Mouse (Mus musculus): ENCODE data around the gene Rnaseh2b. TPM values are rescaled to one million over a fixed set of nuclear protein-coding genes. Genes with fewer than 3 reads are reported as not detected.

The Rnaseh2b gene
- total RNA-seq, 1 experiment, result 16.4 TPM

DNA sequence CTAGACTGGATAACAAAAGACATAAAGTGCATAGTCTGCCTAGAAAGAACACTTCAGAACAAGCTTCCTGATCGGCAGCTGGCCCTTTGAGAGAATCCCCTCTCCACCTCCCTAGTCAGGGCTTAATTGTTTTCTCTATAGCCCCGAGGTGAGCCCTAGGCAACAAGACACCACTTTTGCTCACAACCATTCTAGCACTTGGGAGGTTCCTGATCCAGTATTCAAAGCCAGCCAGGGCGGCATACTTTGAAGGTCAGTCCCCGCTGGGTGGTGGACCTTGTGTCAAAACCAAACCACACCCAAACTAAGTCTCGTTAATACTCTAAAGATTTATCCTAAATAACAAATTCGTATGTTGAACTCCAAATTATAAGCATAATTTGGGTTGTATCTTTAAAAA, 39.1 kb downstream of the Rnaseh2b start:
- H3K9ac ChIP-seq (ENCODE audit: insufficient read depth, low read depth, low read length, poor library complexity, severe bottlenecking), result peak overlapping the region; percentile 97
- TF ChIP-seq MAFK (IDR thresholded peaks at IDR 0.05; ENCODE audit: insufficient read depth, low read depth, low read length) (no peak), CHD2 (IDR thresholded peaks at IDR 0.05; ENCODE audit: low read depth, low read length) (peak; percentile 35; the same call in 1 of the 2 replicates)
- peaks cover 7 to 12% of the 10 kb centered on the region in 2 experiments for H3K4me1 ChIP-seq (ENCODE audit: control insufficient read depth in 2 of 2, insufficient read depth in 2 of 2, low read length in 2 of 2, poor library complexity in 1 of 2)
- H3K36me3 ChIP-seq (ENCODE audit: control insufficient read depth, insufficient read depth, low read length, poor library complexity, severe bottlenecking), result no peaks in the 10 kb centered on the region
- peak overlapping the region; percentile 93; the same call in 1 of the 2 replicates for H3K27ac ChIP-seq (ENCODE audit: insufficient read depth, low read depth, low read length, poor library complexity, severe bottlenecking)
- H3K4me3 ChIP-seq (ENCODE audit: insufficient read depth in 1 of 2, low read depth in 1 of 2, low read length in 2 of 2, poor library complexity in 1 of 2, severe bottlenecking in 1 of 2), result peak overlapping the region; percentile 84 to 86
- in situ Hi-C loops (cut with MboI; ENCODE audit: low sequenced_read_pairs in 2 of 2, unreplicated experiment in 2 of 2), result no loop called here
- DNase-seq (ENCODE audit: low read depth, low spot score), result peak; percentile 88
- H3K9me3 ChIP-seq (ENCODE audit: control insufficient read depth, insufficient read depth, low read depth, low read length), result no peaks in the 10 kb centered on the region

DNA sequence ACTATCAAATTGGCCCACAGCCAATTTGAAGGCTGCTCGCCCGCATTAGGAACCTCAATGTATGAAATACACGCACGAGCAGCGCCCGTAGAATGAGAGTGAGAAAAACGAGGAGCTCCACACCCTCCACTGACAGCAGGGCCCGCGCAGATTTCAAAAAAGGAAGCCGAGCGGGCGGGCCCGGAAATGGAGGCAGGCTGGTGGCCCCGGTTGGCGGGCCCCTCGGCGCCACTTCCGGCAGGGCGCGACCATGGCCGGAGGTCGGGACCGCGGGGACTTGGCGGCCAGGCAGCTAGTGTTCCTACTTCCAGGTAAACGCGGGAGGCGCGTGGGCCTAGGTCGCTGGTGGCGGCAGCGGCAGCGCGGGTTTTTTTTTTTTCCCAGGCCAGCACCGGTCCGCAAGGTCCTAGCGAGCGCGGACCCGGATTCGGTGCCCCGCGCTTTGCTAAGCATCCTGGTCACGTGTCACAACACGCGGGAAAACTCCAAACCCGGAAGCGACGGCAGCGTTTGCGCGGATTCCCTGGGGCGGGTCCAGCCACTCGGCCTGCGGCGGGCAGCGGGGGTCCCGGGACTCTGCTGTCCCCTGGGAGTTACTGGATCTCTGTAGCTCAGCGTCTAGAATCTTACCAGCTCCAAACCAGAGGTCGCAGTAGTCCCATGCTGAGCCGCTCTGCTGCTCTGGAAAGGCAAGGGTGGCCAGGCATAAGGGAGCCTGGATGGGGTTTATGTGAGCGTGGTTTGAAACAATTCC, 39.7 kb downstream of the Rnaseh2b start:
- H3K4me1 ChIP-seq (ENCODE audit: control insufficient read depth in 2 of 2, insufficient read depth in 2 of 2, low read length in 2 of 2, poor library complexity in 1 of 2), result peaks cover 7 to 12% of the 10 kb centered on the region in 2 experiments
- in situ Hi-C loops (cut with MboI; ENCODE audit: low sequenced_read_pairs in 2 of 2, unreplicated experiment in 2 of 2), result no loop called here
- H3K9me3 ChIP-seq (ENCODE audit: control insufficient read depth, insufficient read depth, low read depth, low read length), result no peaks in the 10 kb centered on the region
- H3K4me3 ChIP-seq (ENCODE audit: insufficient read depth in 1 of 2, low read depth in 1 of 2, low read length in 2 of 2, poor library complexity in 1 of 2, severe bottlenecking in 1 of 2), result peak overlapping the region; percentile 84 to 86
- TF ChIP-seq ZNF384 (IDR thresholded peaks at IDR 0.05; ENCODE audit: low read depth, low read length), result peak; percentile 40; the same call in 1 of the 2 replicates
- TF ChIP-seq MAFK (IDR thresholded peaks at IDR 0.05; ENCODE audit: insufficient read depth, low read depth, low read length), result no peak
- peak; percentile 42; the same call in 1 of the 2 replicates for TF ChIP-seq HCFC1 (IDR thresholded peaks at IDR 0.05; ENCODE audit: borderline replicate concordance, insufficient read depth, low read length)
- no peak for TF ChIP-seq ZC3H11A (IDR thresholded peaks at IDR 0.05; ENCODE audit: borderline replicate concordance, low read depth, low read length)
- H3K36me3 ChIP-seq (ENCODE audit: control insufficient read depth, insufficient read depth, low read length, poor library complexity, severe bottlenecking), result no peaks in the 10 kb centered on the region
- H3K27ac ChIP-seq (ENCODE audit: insufficient read depth, low read depth, low read length, poor library complexity, severe bottlenecking), result peak overlapping the region; percentile 93
- H3K9ac ChIP-seq (ENCODE audit: insufficient read depth, low read depth, low read length, poor library complexity, severe bottlenecking), result peak overlapping the region; percentile 97
- DNase-seq (ENCODE audit: low read depth, low spot score), result peak; percentile 76

DNA sequence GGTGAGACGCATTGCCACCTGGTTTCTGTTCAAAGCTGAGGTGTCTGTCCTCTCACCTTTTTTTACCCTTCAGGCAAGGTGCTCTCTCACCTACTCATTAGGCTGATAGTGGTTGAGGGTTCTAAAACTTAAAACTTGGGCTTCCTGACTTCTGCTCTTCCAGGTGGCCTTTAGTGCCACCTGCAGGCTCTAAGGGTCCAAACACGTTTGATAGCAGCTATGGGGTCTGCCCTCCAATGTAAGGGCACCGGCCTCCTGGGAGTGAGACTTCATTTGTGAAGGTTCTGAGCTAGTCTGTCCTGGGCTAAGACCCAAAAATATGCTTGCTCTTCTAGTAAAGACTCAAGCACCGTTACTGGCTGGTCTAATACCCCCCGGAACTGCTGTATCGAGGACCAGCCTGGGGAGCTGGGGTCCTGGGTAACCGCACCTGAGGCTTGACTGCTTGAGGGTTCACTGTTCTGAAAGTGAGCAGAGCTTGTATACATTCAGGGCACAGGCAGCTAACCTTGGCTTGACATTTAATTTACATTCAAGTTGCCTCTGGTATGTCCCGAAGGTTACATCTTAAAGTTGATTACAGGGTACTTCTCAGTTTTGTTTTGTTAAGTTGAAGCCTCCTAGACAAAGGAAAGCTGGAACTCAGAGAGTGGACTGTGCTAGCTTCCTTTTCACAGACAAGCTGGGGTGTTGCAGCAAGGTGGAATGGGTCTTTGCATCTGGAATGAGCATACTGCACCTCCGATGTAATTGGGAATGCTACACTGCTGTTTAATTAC, 41.7 kb downstream of the Rnaseh2b start:
- peaks cover 3 to 21% of the 10 kb centered on the region in 2 experiments for H3K4me1 ChIP-seq (ENCODE audit: control insufficient read depth in 2 of 2, insufficient read depth in 2 of 2, low read length in 2 of 2, poor library complexity in 1 of 2)
- no peaks in the 10 kb centered on the region for H3K36me3 ChIP-seq (ENCODE audit: control insufficient read depth, insufficient read depth, low read length, poor library complexity, severe bottlenecking)
- 0 out of 4 replicates have a peak overlapping the region, but pooled peaks of 1 of the 2 experiments have one; percentile 14 for H3K4me3 ChIP-seq (ENCODE audit: insufficient read depth in 1 of 2, low read depth in 1 of 2, low read length in 2 of 2, poor library complexity in 1 of 2, severe bottlenecking in 1 of 2)
- TF ChIP-seq MAFK (IDR thresholded peaks at IDR 0.05; ENCODE audit: insufficient read depth, low read depth, low read length) (no peak), HCFC1 (IDR thresholded peaks at IDR 0.05; ENCODE audit: borderline replicate concordance, insufficient read depth, low read length) (no peak), CHD2 (IDR thresholded peaks at IDR 0.05; ENCODE audit: low read depth, low read length) (no peak), ZC3H11A (IDR thresholded peaks at IDR 0.05; ENCODE audit: borderline replicate concordance, low read depth, low read length) (no peak), ZNF384 (IDR thresholded peaks at IDR 0.05; ENCODE audit: low read depth, low read length) (no peak)
- H3K27ac ChIP-seq (ENCODE audit: insufficient read depth, low read depth, low read length, poor library complexity, severe bottlenecking), result peak overlapping the region; percentile 76
- no peaks in the 10 kb centered on the region for H3K9me3 ChIP-seq (ENCODE audit: control insufficient read depth, insufficient read depth, low read depth, low read length)
- H3K9ac ChIP-seq (ENCODE audit: insufficient read depth, low read depth, low read length, poor library complexity, severe bottlenecking), result peak overlapping the region; percentile 54; the same call in 1 of the 2 replicates
- no peak for DNase-seq (ENCODE audit: low read depth, low spot score)
- in situ Hi-C loops (cut with MboI; ENCODE audit: low sequenced_read_pairs in 2 of 2, unreplicated experiment in 2 of 2), result no loop called here

DNA sequence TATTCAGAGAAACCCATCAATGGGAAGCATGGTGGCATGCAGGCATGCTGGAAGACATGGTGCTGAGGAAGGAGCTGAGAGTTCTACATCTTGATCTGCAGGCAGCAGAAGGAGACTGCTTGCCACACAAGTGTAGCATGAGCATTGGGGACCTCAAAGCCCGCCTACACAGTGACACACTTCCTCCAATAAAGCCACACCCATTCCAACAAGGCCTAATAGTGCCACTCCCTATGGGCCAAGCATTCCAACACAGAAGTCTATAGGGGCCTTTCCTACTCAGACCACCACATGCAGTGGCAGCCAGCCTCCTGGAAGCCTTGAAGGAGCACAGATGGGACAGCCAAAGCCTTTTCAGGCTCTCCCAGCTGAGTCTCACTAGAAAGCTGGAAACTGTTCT, 46.8 kb downstream of the Rnaseh2b start:
- DNase-seq (ENCODE audit: low read depth, low spot score), result no peak
- no peak for TF ChIP-seq HCFC1 (IDR thresholded peaks at IDR 0.05; ENCODE audit: borderline replicate concordance, insufficient read depth, low read length)
- TF ChIP-seq ZNF384 (IDR thresholded peaks at IDR 0.05; ENCODE audit: low read depth, low read length), result no peak
- TF ChIP-seq ZC3H11A (IDR thresholded peaks at IDR 0.05; ENCODE audit: borderline replicate concordance, low read depth, low read length), result no peak
- TF ChIP-seq CHD2 (IDR thresholded peaks at IDR 0.05; ENCODE audit: low read depth, low read length), result no peak
- no peak for TF ChIP-seq MAFK (IDR thresholded peaks at IDR 0.05; ENCODE audit: insufficient read depth, low read depth, low read length)
- H3K36me3 ChIP-seq (ENCODE audit: control insufficient read depth, insufficient read depth, low read length, poor library complexity, severe bottlenecking), result no peaks in the 10 kb centered on the region
- H3K4me3 ChIP-seq (ENCODE audit: insufficient read depth in 1 of 2, low read depth in 1 of 2, low read length in 2 of 2, poor library complexity in 1 of 2, severe bottlenecking in 1 of 2), result no peak overlapping the region
- in situ Hi-C loops (cut with MboI; ENCODE audit: low sequenced_read_pairs in 2 of 2, unreplicated experiment in 2 of 2), result no loop called here
- H3K9me3 ChIP-seq (ENCODE audit: control insufficient read depth, insufficient read depth, low read depth, low read length), result no peaks in the 10 kb centered on the region
- H3K27ac ChIP-seq (ENCODE audit: insufficient read depth, low read depth, low read length, poor library complexity, severe bottlenecking), result no peak overlapping the region
- no peak overlapping the region for H3K9ac ChIP-seq (ENCODE audit: insufficient read depth, low read depth, low read length, poor library complexity, severe bottlenecking)
- peaks cover 6 to 25% of the 10 kb centered on the region in 2 experiments; a peak in 3 of 4 replicates for H3K4me1 ChIP-seq (ENCODE audit: control insufficient read depth in 2 of 2, insufficient read depth in 2 of 2, low read length in 2 of 2, poor library complexity in 1 of 2)
